Mouse (Mus musculus) A20 (cell line): ENCODE results near the gene Crym.

Experiments used
- DNase-seq: peaks from one replicate; pipeline ENCODE4 v3.0.0-alpha.2; 2011; ENCODE audit warnings: low read depth, low spot score

The Crym gene

DNA sequence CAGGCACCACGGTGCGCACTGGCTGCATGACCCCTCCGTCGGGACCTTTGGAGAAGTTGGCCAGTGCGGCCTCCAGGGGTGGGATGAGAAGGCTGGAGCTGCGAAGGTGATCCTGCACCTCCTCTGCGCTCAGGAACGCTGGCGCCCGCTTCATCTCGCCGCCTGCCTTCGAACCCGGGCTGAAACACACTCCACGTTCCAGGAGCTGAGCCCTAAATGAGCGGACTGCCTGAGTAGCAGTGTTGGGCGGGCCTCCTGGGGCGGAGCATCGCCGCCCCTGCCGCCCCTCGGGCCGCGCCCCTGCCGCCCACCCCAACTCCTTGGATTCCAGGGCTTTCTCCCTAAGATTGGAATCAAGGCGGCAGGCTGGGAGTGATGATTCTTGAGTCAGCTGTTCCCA, at the start of gene Crym:
Gene Crym (minus strand): TSS at position 341 of the 400 bp plus-strand sequence.
- DNase-seq, result no peak

DNA sequence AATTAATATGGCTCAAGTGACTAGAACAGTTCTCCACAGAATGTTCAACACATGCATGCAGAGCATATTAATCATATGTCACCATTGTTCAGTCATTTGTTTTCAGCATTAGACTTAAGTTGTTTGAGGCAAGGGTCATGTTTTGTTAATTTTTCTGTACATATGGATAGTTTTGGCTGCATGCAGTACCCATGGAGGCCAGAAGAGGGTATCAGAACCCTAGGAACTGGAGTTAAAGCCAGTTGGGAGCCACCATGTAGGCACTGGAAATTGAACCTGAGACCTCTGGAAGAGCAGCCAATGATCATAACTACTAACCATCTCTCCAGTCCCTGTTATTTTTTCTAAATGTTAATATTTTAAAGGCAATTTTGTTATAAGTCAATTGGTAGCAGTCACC, 39.2 kb upstream of the Crym start:
- DNase-seq, result peak; percentile 21

DNA sequence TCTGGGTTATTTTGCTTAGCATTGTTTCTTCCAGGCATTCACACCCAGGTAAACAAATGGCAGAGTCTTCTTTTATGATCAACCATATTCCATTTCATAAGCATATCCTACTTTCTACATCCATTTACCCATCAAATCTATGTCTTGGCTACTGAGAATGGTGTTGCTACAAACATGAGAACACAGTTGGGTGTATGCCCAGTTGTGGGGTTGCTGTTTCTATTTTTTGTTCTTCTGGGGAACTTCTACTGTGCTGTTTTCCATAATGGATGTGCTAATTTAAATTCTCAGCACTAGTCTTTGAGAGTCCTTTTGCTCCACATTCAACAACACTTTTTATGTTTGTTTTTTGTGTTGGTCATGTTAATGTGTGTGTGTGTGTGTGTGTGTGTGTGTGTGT, 26.6 kb upstream of the Crym start:
- no peak for DNase-seq

DNA sequence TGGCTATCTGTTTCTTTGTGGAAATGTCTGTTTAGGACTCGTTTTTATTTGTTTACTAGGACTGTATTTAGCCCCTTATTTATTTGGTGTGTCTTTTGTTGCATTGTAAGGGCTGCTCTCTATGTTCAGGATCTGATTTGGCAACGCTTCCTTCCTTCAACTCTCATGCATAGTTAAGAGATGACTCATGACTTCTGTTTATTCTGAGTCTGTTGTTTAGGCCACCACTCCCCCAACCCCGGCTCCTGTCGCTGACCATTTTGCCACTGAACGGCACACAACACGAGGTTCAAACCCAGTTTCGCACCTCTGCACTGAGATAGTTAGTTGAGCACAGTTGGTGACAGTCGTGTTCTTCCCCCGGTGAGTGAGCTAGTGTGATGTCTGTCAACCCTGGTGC, 4.1 kb upstream of the Crym start:
- DNase-seq, result peak; percentile 34

DNA sequence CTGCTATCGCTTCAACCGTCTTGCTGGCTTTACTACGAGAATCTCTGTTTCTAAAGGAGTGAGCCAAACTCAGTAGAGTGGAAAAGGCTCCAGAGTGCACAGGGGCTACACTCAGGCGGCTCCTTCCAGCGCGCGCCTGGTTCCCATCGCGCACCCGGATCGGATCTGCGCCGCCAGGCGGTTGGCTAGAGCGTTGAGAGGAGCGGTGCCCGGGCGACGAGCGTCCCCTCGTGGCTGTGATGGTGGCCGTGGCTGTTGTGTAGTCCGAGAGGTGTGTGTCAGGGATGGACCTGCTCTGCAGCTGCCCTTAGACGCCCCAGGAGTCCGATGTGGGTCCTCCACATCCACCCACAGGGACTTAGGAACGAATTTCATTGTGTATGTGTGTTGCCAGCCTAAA, 1.9 kb upstream of the Crym start, which contains the start of gene Abca14:
Gene Abca14 (plus strand): TSS at position 173 of the 400 bp plus-strand sequence.
- DNase-seq, result no peak

DNA sequence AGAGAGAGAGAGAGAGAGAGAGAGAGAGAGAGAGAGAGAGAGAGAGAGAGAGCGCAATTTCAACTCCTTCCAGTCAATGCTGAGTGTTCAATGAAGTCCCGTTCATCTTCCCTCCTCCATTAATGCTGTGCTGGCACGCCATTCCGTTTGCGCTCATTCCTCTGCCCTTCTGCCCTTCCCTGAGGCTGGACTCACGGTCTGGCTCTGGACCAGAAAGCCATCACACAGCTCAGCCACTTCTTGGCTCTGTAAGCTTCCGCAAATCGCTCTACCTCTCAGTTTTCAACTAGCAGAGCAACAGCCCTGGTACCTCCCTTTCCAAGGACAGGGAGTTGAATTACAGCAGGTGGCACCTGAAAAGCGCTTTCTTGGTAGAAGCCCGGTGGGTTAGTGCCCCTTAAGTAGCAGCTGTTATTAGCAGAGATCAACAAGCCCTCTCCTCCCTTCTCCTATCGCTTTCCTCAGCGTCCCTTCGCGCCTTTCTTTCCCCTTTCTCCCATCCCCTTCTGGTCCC, 623 bp downstream of the Crym start:
- no peak for DNase-seq

DNA sequence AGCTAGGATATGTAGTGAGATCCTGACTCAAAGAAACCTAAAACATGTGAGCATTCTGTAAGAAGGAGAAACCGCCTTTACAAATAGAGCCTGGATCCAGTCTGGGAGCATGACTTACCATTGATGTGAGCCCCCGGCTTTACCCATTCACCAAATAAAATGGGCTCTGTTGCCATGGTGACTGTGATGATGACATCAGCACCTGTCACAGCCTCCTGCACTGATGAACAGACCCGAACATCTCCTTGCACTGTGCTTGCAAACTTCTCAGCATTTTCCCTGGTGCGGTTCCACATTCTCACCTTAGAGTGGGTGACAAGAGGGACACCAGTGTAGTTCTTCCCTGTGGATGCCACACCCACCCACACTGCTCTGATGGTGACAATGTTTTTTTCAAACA, 6.7 kb downstream of the Crym start:
- DNase-seq, result no peak

DNA sequence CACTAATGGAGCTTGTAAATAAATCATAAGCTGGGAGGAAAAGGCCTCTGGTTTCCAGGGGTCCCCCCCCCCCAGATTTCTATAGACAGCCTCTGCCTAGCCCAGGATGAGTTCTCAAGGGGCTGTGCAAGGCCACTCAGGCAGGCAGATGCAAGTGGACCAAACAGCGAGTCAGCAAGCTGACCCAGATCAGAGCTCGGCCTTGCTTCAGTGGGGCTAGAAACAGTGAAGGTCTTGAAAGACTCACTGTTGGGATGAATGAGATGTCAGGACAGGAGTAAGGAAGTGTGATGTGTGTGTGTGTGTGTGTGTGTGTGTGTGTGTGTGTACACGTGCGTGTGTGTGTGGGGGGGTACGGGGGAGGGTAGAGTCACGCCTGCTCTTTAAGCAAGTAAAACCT, 9.1 kb downstream of the Crym start:
- no peak for DNase-seq

DNA sequence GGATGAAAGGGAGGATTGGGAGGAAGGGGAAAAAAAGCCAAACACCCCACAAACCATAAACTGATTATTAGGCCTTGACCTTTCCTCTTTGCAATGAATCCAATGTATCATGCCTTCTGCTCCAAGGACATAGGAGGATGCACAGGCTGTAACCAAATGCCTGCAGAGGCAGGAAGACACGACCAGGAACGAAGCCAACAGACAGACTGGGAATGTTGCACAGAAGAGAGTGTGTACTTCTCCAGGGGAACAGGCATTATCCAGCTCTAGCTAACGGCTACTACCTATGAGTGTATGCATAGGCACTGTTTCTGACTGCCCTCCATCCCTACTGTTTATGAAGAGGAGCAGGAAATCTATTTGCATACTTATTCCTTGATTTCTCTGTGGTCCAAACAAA, 9.7 kb downstream of the Crym start:
- DNase-seq, result no peak

DNA sequence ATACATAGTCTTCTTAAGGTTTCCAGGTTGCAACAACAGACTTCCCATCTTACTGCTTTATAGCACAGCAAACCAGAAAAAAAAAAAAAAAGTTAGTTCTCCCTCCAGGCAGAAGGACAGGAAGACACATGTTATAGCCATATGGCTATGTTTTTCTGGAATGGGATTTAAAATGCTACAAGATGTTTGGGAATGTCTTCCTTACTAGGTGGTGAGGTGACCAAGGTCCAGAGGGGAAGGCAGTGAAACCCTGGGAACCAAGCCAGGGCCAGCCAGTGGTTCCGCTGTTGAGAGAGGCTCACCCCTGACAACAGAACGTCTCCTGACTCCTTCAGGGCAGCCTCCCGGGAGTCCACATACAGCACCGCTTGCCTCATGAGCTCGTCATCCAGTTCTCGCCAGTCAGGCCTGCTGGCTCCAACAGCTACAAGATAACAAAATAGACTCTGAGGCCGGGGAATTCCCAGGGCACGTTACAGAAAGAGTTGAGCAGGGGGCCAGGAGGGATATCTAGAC, 11.7 kb downstream of the Crym start:
- no peak for DNase-seq

DNA sequence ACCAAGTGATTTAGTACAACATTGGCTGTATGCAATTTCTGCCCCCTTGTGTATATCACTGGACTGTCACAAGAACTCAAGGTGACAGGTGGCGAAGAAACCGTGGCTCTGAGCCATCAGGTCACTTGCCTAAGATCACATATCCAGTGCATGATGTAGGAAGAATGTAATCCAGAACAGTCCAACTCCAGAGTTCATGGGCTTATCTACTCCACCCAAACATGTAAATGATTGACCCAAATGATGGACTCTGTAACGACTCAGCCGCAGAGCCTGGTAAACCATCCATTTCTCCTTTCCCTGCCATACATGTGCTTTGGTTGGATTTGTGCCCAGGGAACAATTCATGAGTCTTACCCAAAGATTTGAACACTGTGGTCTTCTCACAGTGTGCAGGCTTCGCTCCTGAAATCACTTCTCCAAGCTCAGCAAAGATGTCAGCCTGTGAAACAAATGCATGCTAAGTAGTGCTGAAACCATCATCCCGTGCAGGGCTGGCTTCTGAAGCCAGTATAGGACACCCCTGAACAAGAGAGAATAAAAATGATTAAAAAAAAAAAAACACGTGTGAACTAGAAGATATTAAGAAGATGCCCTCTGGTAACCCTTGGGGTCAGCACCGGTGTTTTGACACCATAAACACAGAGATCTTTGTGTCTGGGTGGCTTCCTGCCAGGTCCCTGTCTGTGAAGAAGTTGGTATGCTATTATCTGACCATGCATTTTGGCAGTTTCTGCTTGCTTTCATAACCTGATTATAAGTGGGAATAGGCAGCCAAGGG, 12.4 kb downstream of the Crym start:
- no peak for DNase-seq

DNA sequence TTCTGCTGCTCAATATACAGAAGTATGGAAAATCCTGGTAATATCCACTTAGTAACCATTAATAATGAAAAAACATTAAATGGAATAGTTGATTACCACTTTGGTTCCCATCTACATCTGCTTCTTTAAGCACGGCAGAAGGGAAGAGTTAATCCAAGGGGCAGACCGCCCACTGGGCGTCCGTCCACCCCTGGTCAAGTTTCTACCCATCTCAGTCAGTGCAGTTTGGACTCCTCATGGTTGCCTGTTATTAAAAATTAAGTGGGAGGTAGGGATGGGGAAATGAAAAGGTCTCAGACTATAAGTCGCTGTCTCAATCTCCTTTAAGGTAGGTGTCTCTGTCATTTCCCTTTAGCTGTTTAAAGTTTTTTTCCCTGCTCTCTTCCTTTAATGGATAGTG, 13.0 kb downstream of the Crym start:
- DNase-seq, result no peak

DNA sequence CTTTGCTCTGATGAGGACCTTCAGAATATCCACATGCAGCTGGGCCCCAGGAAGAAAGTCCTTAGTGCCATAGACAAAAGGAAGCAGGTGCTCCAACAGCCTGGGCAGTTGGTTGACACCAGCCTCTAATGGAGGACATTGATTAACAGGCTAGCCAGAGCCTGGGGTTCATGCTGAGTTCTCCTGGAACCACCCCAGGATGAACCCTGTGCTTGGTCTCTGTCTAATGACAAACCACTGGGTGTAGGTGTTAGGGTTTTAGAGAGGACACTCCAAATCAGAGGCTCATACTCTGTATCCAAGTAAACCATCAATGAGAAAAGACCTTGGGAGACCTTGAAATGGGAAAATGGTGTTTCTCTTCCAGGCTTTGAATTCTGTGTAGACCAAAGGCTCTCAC, 19.0 kb downstream of the Crym start:
- no peak for DNase-seq

DNA sequence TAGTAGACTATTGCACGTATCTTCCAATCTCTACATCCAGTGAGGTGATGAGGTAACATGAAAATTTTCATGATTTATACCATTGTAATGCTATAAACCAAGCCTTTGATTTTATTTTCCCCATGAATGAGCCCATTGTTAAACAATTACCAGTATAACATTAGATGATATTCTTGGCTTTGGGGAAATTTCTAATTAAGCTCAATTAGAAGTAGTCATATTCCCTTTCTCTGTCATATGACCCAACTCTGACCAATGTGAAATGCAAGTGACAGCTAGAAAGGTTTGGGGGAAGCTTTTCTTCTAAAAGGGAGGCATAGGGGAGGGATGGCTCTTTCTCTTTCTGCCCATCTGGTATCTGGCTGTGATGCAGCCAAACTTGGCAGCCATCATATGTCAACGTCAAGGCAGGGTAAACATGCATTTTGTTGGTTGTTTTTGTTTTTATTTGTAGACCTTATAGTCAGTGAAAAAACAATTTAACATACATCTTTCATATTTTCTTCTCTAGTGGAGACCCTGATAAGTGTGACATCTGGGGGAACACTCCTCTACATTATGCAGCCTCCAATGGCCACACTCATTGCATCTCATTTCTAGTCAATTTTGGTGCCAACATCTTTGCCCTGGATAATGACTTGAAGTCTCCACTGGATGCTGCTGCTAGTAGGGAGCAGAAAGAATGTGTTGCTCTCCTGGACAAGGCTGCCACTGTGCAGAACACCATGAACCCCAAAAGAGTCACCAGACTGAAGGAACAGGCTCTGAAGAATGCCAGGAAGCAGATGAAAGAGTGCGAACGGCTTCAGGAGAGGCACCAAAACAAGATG, 20.3 kb downstream of the Crym start:
- no peak for DNase-seq

DNA sequence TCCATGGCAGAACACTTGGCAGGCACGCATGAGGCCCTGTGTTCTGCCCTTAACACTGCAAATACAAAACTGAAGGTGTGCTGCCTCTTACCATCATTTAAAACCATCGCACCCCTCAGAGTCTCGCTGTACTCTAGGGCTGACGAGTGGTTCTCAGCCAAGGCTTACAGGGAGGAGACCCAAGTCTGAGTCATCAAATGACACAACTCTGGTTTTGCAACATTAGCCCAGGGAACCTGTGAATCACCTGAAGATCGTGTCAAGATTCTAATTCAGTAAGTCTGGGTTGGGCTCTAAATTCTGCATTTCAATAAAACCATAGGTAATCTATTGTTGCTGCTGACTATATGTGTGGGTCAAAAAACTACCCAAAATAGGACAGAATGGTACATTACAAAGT, 21.4 kb downstream of the Crym start:
- no peak for DNase-seq

DNA sequence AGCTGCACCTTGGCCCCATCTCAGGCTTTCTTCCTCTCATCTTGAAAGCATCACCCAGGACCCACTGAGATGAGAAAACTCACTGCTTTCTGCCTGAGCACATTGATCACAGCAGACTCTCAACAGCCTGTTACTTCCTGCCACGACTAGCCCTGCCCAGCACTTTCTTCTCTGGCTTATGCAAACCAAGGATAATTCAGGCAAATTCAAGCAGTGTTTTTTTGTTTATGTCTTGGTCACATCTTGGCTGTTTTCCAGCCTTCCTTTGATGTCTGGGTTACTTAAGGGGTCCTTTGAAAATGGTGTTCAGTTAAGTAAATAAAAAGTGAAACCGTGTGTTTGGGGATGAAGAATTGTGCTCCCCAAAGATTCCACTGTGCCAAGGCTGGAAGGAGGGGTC, 23.0 kb downstream of the Crym start:
- no peak for DNase-seq

DNA sequence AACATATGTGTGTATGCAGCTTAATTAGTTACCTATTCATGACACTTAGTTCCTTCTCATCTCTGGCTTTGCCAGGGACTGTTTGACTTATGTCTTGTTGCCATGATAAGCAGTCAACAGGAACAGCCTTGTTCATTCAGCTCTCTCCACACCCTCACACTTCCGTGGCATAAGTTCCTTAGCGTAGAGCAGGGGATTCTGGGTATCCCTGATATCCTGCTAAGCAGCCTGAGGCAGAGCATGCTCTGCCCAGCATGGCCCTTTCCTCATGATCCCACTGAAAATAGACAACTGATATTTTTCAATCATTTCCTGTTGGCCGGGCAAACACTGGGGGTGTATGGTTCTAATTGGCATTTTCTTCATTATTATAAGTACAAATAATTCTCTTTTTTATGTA, 24.3 kb downstream of the Crym start:
- DNase-seq, result no peak

DNA sequence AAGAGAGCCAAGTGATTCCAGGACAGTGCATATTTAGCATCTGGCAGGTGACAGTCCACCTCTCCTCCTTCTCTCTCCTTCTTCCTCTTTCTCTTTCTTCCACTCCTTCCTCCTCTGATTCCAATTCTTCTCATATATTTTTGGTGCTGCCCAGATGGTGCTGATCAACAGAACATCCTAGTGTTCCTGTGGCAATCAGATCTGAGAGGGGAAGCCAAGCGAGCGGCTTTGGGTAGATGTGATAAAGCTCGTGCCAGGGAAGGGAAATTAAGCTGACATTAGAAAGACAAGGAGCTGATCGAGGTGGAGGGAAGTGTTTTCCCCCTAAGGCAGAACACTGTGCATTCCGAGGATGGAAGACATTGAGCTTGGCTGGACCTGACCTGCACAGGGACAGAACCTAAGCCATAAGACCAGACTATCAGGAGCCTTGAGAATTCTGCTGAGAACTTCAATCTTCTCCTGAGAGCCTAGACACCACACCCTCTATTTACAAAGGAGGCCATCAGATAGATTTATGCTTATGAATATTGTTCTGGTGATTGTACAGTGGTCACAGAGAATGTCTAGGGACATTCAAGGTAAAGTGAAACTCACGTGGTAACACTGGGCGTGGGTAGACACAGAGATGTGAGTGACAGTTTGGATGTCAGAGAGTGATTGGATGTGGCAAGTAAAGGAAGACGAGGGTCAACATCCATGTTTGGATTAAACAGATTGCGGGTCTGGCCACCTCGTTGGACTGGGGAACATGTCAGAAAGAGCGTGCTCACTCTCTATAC, 27.0 kb downstream of the Crym start:
- DNase-seq, result no peak

DNA sequence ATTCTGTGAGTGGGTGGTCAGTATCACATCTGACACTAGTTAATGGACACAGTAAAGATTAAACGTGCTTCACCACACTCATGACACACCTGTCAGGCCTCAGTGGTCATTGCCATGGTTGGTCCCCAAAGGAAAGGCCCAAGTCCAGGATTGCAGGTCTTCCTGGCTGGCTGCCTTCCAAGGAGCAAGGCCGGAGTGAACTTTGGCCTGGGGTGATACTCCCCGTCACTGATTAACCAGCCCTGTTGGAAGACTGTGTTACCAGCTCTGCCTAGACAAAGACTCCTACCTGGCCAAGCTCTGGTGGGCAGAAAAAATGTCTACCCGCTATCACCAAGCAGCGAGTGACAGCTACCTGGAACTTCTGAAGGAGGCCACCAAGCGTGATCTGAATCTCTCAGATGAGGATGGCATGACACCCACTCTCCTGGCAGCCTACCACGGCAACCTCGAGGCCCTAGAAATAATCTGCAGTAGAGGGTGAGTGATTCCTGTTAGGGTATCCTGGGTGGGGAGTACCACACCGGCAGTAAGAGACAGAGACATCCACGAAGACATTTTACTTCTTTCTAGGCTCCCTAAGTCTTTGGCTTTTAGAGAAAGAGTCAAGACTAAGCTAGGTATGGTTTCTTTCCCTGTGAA, 28.2 kb downstream of the Crym start, which contains the start of gene Anks4b:
Gene Anks4b (plus strand): TSS at position 256 of the 642 bp plus-strand sequence.
- DNase-seq, result no peak

DNA sequence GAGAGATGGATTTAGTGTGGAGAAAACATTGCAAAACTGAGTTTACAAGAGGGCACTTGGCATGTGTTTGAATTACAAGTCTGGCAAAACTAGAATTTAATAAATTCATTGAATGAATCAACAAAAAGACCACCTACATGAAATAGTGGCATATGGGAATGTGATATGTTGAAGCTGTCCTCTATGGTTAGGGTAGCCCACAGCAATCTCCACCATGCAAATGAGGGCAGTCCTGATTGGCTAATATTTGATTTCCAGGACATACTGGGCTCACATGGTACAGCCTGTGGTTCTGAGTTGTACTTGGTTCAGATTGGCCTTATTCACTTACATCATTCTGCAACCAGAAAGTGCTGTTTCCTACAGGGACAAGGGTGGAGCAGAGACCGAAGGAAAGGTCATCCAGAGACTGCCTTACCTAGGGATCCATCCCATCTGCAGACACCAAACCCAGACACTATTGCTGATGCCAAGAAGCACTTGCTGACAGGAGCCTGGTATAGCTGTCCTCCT, 29.7 kb downstream of the Crym start:
- no peak for DNase-seq
